Mouse (Mus musculus): ENCODE measurements around the gene Zscan18.

DNA sequence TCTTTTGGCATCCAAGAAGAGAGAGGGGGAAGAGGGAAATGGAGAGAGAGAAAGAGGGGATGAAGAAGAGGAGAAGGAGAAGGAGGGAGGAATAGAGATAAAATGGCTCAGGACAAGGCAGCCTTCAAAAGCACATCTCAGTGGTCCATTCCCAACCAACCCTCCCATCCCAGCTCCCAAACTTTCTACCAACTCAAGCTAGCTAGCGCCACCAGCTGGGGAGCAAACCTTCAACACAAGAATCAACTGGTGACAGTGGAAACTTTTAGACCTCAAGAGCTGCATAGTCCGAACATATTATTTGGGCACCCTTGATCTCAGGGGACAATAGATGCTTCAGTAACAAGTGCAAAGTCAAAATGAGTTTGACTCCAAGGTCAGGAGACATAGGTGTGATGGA, 5.5 kb downstream of the Zscan18 start:
- TF ChIP-seq GATA1 (IDR thresholded peaks at IDR 0.05; ENCODE audit: borderline replicate concordance, low read length) (no peak), FLI1 (IDR thresholded peaks at IDR 0.05; ENCODE audit: low read length) (no peak)
